Mouse (Mus musculus) heart, postnatal 0 days (tissue): ENCODE data around the gene Ugt1a6a.

Experiments used
- CTCF ChIP-seq: IDR thresholded peaks from 2 replicates; pipeline ENCODE4 v1.5.1; 2016; ENCODE audit warnings: antibody characterized with exemption, control low read depth, low read depth
- EP300 ChIP-seq: IDR thresholded peaks from 2 replicates; pipeline ENCODE4 v1.6.1; 2016; ENCODE audit warnings: antibody characterized with exemption, low read depth

DNA sequence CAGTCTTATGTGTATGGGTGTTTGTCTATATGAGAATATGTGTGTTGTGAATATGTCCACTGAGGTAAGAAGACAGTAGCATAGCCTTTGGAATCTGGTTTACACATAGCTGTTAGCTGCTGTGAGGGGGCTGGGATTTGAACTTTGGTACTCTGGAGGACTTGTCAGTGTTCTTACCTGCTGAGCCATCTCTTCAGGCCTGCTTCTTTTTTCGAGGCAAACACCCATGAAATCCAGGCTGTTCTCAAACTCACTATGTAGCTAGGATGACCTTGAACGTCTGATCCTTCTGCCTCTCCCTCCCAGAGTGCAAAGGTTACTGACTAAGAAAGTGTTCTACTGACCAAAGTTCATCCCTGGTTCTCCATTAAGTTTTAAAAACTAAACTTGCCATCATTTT is 29.0 kb upstream of the Ugt1a6a start:
- no peak for TF ChIP-seq CTCF
- no peak for TF ChIP-seq EP300
